24 mouse cellular contexts compared by ENCODE assay signal in the genomic region with DNA sequence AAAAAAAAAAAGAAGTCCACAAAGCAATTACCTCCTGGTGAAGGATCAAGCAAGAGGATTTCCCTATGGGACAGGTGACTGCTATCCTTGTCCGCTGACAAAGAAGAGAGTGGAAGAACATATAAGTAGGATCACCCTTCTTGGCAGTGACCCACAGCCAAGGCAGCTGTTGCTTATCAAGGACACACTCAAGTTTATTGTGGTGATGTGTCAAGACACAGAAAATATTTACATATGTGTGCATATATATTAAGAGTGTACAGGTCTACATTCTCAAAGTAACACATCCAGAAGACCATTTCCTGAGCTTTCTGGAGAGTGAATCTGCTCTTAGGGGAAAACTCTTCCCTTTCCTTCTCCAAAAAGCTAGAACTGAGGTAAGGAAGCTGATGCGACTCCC. TPM values are rescaled to one million over a fixed set of nuclear protein-coding genes. Genes with fewer than 3 reads are reported as not detected.
"Had no signal": no experiment of that assay in that cellular context is flagged by ENCODE, and none has a peak within 500 bp of the region (broad histone marks: within the 10 kb centered on the region; RNA-seq: fewer than 3 reads in every experiment).

Gene Retnlb (plus strand): TSS at position 162 of the 400 bp plus-strand sequence.

- H3K36me3 ChIP-seq: neural tube, embryonic 12.5 days; neural tube, embryonic 13.5 days; neural tube, embryonic 15.5 days; stomach, embryonic 15.5 days had no signal

- H3K27ac ChIP-seq: neural tube, embryonic 12.5 days; neural tube, embryonic 13.5 days; neural tube, embryonic 15.5 days; stomach, embryonic 15.5 days; stomach, postnatal 0 days had no signal

- H3K4me3 ChIP-seq: neural tube, embryonic 12.5 days; neural tube, embryonic 13.5 days; neural tube, embryonic 15.5 days; stomach, embryonic 15.5 days had no signal

- H3K9me3 ChIP-seq: neural tube, embryonic 12.5 days; neural tube, embryonic 13.5 days; neural tube, embryonic 15.5 days; stomach, embryonic 15.5 days had no signal

- H3K4me1 ChIP-seq: neural tube, embryonic 12.5 days; neural tube, embryonic 13.5 days; neural tube, embryonic 15.5 days; stomach, embryonic 15.5 days had no signal

- H3K4me2 ChIP-seq: neural tube, embryonic 12.5 days; neural tube, embryonic 13.5 days; neural tube, embryonic 15.5 days; stomach, embryonic 15.5 days had no signal

- H3K9ac ChIP-seq: neural tube, embryonic 12.5 days; neural tube, embryonic 13.5 days; neural tube, embryonic 15.5 days; stomach, embryonic 15.5 days had no signal

- DNase-seq: retina, postnatal 1 day; right cerebral cortex, adult 18-20 months; right cerebral cortex, postnatal 14 days; right cerebral cortex, postnatal 25 days; right cerebral cortex, postnatal 4 days; spleen, adult 18-20 months; thymus, adult 18-20 months; thymus, adult 2 months; thymus, postnatal 14 days; thymus, postnatal 25 days; thymus, postnatal 36 days; thymus, postnatal 4 days had no signal

- H3K27me3 ChIP-seq: neural tube, embryonic 12.5 days; neural tube, embryonic 13.5 days; neural tube, embryonic 15.5 days; stomach, embryonic 15.5 days had no signal

RNA-seq across cellular contexts. Expression of gene Retnlb, which starts in this region (rescaled TPM):
- polyA plus RNA-seq: neural tube, embryonic 12.5 days; neural tube, embryonic 13.5 days; neural tube, embryonic 14.5 days; neural tube, embryonic 15.5 days; small intestine, adult 2 months; spleen, adult 2 months; stomach, embryonic 14.5 days; stomach, embryonic 15.5 days; stomach, embryonic 16.5 days; stomach, postnatal 0 days; testis, adult 2 months; urinary bladder, adult 2 months had no signal
